Mouse (Mus musculus) heart, embryonic 10.5 days (tissue): ENCODE results near the gene Sfmbt1. TPM values are rescaled to one million over a fixed set of nuclear protein-coding genes. Genes with fewer than 3 reads are reported as not detected.

ENCODE experiments used
- DNase-seq: peaks from one replicate; pipeline ENCODE4 v3.0.0-alpha.2; 2017; ENCODE audit warnings: low spot score
- H3K27ac ChIP-seq: fragments of 300-500 bp; sonication (generic); 2 replicates; pipeline ENCODE4 v1.5.1; 2016; ENCODE audit warnings: mild to moderate bottlenecking
- H3K27me3 ChIP-seq: fragments of 300-500 bp; sonication (generic); 2 replicates; pipeline ENCODE4 v1.6.1; 2016; ENCODE audit warnings: mild to moderate bottlenecking; ENCODE audit not compliant: poor library complexity, insufficient read depth, severe bottlenecking
- H3K36me3 ChIP-seq: fragments of 300-500 bp; sonication (generic); 2 replicates; pipeline ENCODE4 v1.6.1; 2016; ENCODE audit warnings: mild to moderate bottlenecking, moderate library complexity
- H3K4me1 ChIP-seq: fragments of 300-500 bp; sonication (generic); 2 replicates; pipeline ENCODE4 v1.6.1; 2016; ENCODE audit warnings: mild to moderate bottlenecking
- H3K4me3 ChIP-seq: fragments of 300-500 bp; sonication (generic); 2 replicates; pipeline ENCODE4 v1.5.1; 2016; ENCODE audit warnings: mild to moderate bottlenecking, moderate library complexity
- H3K9me3 ChIP-seq: fragments of 300-500 bp; sonication (generic); 2 replicates; pipeline ENCODE4 v1.6.1; 2016; ENCODE audit warnings: mild to moderate bottlenecking, moderate library complexity
- WGBS: fragments of 180-500 bp; shearing (Covaris S2); methylation state at CpG from one replicate; pipeline ENCODE4 v1.1.7; 2016; 5-methylcytosine and 5-hydroxymethylcytosine counted together
- polyA plus RNA-seq: library from polyadenylated mRNA; unstranded; fragments of >200 nt; fragmentation: Nextera tagmentation; extraction: Ambion mirVana; gene quantifications from 2 replicates; pipeline ENCODE4 v1.2.1, GENCODE M21; 2016

Sfmbt1 gene
- polyA plus RNA-seq, 1 experiment from 2014 or later = 13.0 TPM

GRCm38 (mm10) chr14:30789471-30789870 is 74.8 kb downstream of the Sfmbt1 start:
- DNase-seq = no peak
- Histone ChIP-seq H3K27me3 (no peaks in the 10 kb centered on the region), H3K4me3 (no peak overlapping the region), H3K4me1 (no peaks in the 10 kb centered on the region), H3K9me3 (no peaks in the 10 kb centered on the region), H3K27ac (no peak overlapping the region), H3K36me3 (peaks cover 16% of the 10 kb centered on the region)
- 59% methylated on average over 1 of the region's 1 CpGs for WGBS

GRCm38 (mm10) chr14:30792871-30793270 is 78.2 kb downstream of the Sfmbt1 start:
- Histone ChIP-seq H3K27ac (no peak overlapping the region), H3K4me1 (no peaks in the 10 kb centered on the region), H3K36me3 (peaks cover 13% of the 10 kb centered on the region), H3K9me3 (no peaks in the 10 kb centered on the region), H3K4me3 (no peak overlapping the region), H3K27me3 (no peaks in the 10 kb centered on the region)
- no peak for DNase-seq
- WGBS = 87% methylated on average over 3 of the region's 3 CpGs

GRCm38 (mm10) chr14:30801756-30802155 is 87.1 kb downstream of the Sfmbt1 start:
- H3K9me3 ChIP-seq = no peaks in the 10 kb centered on the region
- WGBS = 82% methylated on average over 2 of the region's 2 CpGs
- peaks cover 28% of the 10 kb centered on the region for H3K36me3 ChIP-seq
- no peak for DNase-seq
- no peak overlapping the region for H3K27ac ChIP-seq
- no peaks in the 10 kb centered on the region for H3K4me1 ChIP-seq
- H3K4me3 ChIP-seq = no peak overlapping the region
- no peaks in the 10 kb centered on the region for H3K27me3 ChIP-seq

GRCm38 (mm10) chr14:30821136-30821535 is 106.5 kb downstream of the Sfmbt1 start:
- H3K4me1 ChIP-seq = peaks cover 6% of the 10 kb centered on the region
- no peaks in the 10 kb centered on the region for H3K27me3 ChIP-seq
- no peak overlapping the region for H3K4me3 ChIP-seq
- peaks cover 17% of the 10 kb centered on the region; the same call in 1 of the 2 replicates for H3K36me3 ChIP-seq
- WGBS = 83% methylated on average over 3 of the region's 3 CpGs
- no peak overlapping the region for H3K27ac ChIP-seq
- no peak for DNase-seq
- H3K9me3 ChIP-seq = no peaks in the 10 kb centered on the region

GRCm38 (mm10) chr14:30824456-30824995 is 109.9 kb downstream of the Sfmbt1 start:
- Histone ChIP-seq H3K27ac (no peak overlapping the region), H3K36me3 (0 out of 2 replicates have a peak, but pooled peaks cover 6% of the 10 kb centered on the region), H3K4me3 (no peak overlapping the region), H3K4me1 (peaks cover 34% of the 10 kb centered on the region), H3K27me3 (no peaks in the 10 kb centered on the region), H3K9me3 (no peaks in the 10 kb centered on the region)
- WGBS = 62% methylated on average over 6 of the region's 6 CpGs
- DNase-seq = no peak

- Histone ChIP-seq H3K27me3 (no peaks in the 10 kb centered on the region), H3K9me3 (no peaks in the 10 kb centered on the region), H3K36me3 (0 out of 2 replicates have a peak, but pooled peaks cover 3% of the 10 kb centered on the region), H3K4me1 (peaks cover 37% of the 10 kb centered on the region), H3K27ac (peak overlapping the region; percentile 92; the same call in 1 of the 2 replicates), H3K4me3 (peak overlapping the region; percentile 87)
- 42% methylated on average over 5 of the region's 5 CpGs for WGBS
- DNase-seq = no peak
Observed at GRCm38 (mm10) chr14:30825021-30825475, 110.4 kb downstream of the Sfmbt1 start.

DNA sequence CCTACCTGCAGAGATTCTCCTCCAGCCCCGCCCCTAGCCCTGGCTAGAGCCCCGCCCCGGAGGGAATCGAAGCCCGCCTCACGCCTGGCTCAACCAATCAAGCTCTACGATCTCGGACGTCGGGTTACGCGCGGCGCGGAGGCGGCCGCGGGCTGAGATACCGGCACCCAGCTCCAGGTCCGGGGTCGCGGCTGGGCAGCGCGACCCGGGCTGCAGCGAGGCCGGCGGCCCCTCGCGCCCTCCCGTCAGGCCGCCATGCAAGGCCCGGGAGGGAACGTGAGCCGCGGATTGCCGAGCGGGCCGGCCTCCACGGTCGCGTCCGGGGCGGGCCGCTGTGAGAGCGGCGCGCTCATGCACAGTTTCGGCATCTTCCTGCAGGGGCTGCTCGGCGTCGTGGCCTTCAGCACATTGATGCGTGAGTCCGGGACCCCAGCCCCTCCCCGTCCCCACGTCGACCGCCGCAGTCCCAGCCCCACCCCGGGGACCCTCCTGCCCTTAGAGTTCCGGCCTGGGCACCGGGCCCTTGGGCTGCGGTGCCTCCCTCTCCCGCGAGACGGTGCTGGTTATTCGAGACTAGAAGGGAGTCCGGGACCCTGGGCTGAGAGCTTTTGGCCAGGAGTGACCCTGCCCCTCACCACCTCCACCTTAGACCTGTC is 111.0 kb downstream of the Sfmbt1 start, which contains the start of gene Tmem110:
TSS of gene Tmem110 (plus strand) at position 115 of the 656 bp plus-strand sequence.
- H3K27me3 ChIP-seq = no peaks in the 10 kb centered on the region
- under 1% methylated on average over 67 of the region's 68 CpGs for WGBS

GRCm38 (mm10) chr14:30826174-30827140 is 111.8 kb downstream of the Sfmbt1 start:
- Histone ChIP-seq H3K27me3 (no peaks in the 10 kb centered on the region), H3K9me3 (no peaks in the 10 kb centered on the region), H3K27ac (peak overlapping the region; percentile 92), H3K4me3 (peak overlapping the region; percentile 87), H3K4me1 (peaks cover 40% of the 10 kb centered on the region), H3K36me3 (no peaks in the 10 kb centered on the region)
- WGBS = 22% methylated on average over 17 of the region's 17 CpGs
- DNase-seq = no peak

More for the DNA sequence above, 111.0 kb downstream of the Sfmbt1 start, which contains the start of gene Tmem110:
- no peaks in the 10 kb centered on the region for H3K9me3 ChIP-seq
- no peaks in the 10 kb centered on the region for H3K36me3 ChIP-seq
- peak within 1 kb of the TSS; percentile 87 for H3K4me3 ChIP-seq
- peaks cover 37% of the 10 kb centered on the region for H3K4me1 ChIP-seq
- H3K27ac ChIP-seq = peak within 1 kb of the TSS; percentile 92
- peak; percentile 90 for DNase-seq

- no peak for DNase-seq
- H3K9me3 ChIP-seq = no peaks in the 10 kb centered on the region
Observed at GRCm38 (mm10) chr14:30827480-30827879, 112.8 kb downstream of the Sfmbt1 start.

GRCm38 (mm10) chr14:30828077-30828476 is 113.4 kb downstream of the Sfmbt1 start:
- no peak for DNase-seq
- Histone ChIP-seq H3K27me3 (no peaks in the 10 kb centered on the region), H3K27ac (no peak overlapping the region), H3K4me3 (no peak overlapping the region), H3K9me3 (no peaks in the 10 kb centered on the region), H3K36me3 (no peaks in the 10 kb centered on the region), H3K4me1 (peaks cover 50% of the 10 kb centered on the region)
- WGBS = 85% methylated on average over 4 of the region's 4 CpGs

More at GRCm38 (mm10) chr14:30827480-30827879, 112.8 kb downstream of the Sfmbt1 start:
- WGBS = 83% methylated on average over 4 of the region's 4 CpGs
- Histone ChIP-seq H3K4me3 (no peak overlapping the region), H3K27ac (no peak overlapping the region), H3K36me3 (no peaks in the 10 kb centered on the region), H3K4me1 (peaks cover 50% of the 10 kb centered on the region), H3K27me3 (no peaks in the 10 kb centered on the region)

DNA sequence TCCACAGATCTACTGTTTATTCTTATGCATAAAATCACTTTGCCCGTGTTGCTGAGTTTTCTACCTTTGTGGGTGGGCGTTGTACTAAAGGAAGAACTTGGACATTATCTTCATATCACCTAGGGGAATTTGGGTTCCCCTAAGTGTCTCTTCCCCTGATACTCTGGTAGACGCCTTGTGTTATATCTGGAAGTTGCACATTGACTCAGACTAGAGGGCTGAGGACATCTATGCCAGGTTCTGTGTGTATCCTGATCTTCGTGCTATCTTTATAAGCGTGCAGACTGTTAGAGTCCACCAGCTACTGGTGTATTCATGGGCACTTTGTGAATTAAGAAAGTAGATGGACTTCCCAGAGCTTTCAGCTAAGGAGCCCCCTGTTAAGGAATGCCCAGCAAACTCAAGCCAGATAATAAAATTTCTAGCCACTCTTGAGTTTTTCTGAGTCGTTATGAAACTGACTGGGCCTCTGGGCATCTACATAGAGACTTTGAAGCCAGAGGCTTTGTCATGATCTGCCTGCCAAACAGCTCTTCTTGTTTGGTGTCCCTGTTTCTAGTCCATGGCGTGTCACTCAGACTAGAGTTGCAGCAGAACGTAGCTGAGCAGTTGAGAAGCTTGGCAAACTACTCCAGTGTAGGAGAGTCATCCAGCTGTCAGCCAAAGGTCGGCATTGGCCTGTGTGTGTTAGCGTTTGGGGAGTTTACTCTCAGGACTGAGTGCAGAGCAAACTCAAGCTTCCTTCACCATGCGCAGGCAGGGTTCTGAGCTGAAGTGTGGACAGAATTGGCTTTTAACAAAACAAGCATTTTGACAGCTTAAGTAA is 114.2 kb downstream of the Sfmbt1 start:
- Histone ChIP-seq H3K36me3 (no peaks in the 10 kb centered on the region), H3K27ac (no peak overlapping the region), H3K9me3 (no peaks in the 10 kb centered on the region), H3K4me1 (peaks cover 50% of the 10 kb centered on the region), H3K27me3 (no peaks in the 10 kb centered on the region), H3K4me3 (no peak overlapping the region)
- no peak for DNase-seq
- whole genome bisulfite sequencing = 56% methylated on average over 11 of the region's 11 CpGs

GRCm38 (mm10) chr14:30837416-30837996 is 122.9 kb downstream of the Sfmbt1 start:
- peaks cover 17% of the 10 kb centered on the region for H3K4me1 ChIP-seq
- no peak for DNase-seq
- no peaks in the 10 kb centered on the region for H3K27me3 ChIP-seq
- peaks cover 13% of the 10 kb centered on the region; the same call in 1 of the 2 replicates for H3K36me3 ChIP-seq
- no peak overlapping the region for H3K27ac ChIP-seq
- H3K4me3 ChIP-seq = no peak overlapping the region
- no peaks in the 10 kb centered on the region for H3K9me3 ChIP-seq
- WGBS = 69% methylated on average over 14 of the region's 14 CpGs
